Mouse (Mus musculus) frontal cortex, postnatal 10 days (tissue): Measurements from ENCODE around the gene Vstm2a.

ENCODE experiments used
- DNase-seq, 2 experiments: peaks; one replicate each; pipeline ENCODE4 v3.0.0; 2022; ENCODE audit warnings: low spot score in 2 of 2, mixed read lengths in 1 of 2

The Vstm2a gene

GRCm38 (mm10) chr11:16439548-16440251, 182.2 kb downstream of the Vstm2a start:
- DNase-seq = no peak
